Mouse (Mus musculus): ENCODE results near the gene Zfp276. TPM values are rescaled to one million over a fixed set of nuclear protein-coding genes. Genes with fewer than 3 reads are reported as not detected.
"Not testable (repeated sequence)": the region's sequence is repeated elsewhere in the genome, so short reads cannot be mapped to it uniquely, and the experiment has no call there.

Gene Zfp276
- total RNA-seq, 1 experiment: 14.8 TPM

DNA sequence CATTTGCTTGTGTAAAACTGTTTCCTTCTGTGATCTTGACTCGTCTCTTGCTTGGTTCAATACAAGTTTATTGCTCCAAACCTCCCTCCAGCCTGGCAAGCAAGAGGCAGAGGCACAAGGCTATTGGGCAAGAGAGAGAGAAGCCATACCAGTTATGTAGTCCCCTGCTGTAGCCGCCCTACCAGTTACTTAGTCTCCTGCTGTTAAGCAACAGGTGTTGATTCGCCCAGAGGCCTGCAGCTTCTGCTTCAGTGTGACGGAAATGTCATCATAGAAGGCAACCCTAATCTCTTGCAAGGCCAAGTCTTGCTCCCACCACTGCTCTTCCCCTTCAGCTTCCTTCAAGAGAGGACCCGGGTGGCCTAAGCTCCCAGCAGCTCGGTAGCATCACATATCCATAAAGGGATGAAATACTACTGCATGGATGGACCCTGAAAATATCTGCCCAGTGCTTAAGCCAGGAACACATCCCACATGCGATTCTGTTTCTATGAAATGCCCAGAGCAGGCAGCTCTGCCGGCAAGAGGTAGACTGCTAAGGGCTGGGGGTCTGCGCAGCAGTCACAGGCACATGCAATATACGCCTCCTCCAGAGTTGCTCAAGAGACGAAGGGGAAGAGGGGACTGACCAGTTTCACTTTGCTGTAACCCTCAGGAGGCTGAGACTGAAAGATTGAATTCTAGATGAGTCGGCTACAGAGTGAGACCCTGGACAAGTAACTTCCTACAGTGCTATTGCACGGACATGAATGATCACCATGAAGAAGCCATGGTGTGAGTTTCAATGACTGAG is 26.5 kb downstream of the Zfp276 start:
- in situ Hi-C loops (cut with MboI; ENCODE audit: low sequenced_read_pairs in 2 of 2, unreplicated experiment in 2 of 2): no loop called here
- no peak for DNase-seq (ENCODE audit: low read depth, low spot score)

GRCm38 (mm10) chr8:123282994-123283393 is 29.0 kb downstream of the Zfp276 start:
- H3K9me3 ChIP-seq (ENCODE audit: control insufficient read depth, insufficient read depth, low read depth, low read length); in situ Hi-C loops (cut with MboI; ENCODE audit: low sequenced_read_pairs in 2 of 2, unreplicated experiment in 2 of 2); H3K27ac ChIP-seq (ENCODE audit: insufficient read depth, low read depth, low read length, poor library complexity, severe bottlenecking); DNase-seq (ENCODE audit: low read depth, low spot score); H3K9ac ChIP-seq (ENCODE audit: insufficient read depth, low read depth, low read length, poor library complexity, severe bottlenecking); H3K4me1 ChIP-seq (ENCODE audit: control insufficient read depth in 2 of 2, insufficient read depth in 2 of 2, low read length in 2 of 2, poor library complexity in 1 of 2); H3K4me3 ChIP-seq (ENCODE audit: insufficient read depth in 1 of 2, low read depth in 1 of 2, low read length in 2 of 2, poor library complexity in 1 of 2, severe bottlenecking in 1 of 2): not testable (repeated sequence)
- H3K36me3 ChIP-seq (ENCODE audit: control insufficient read depth, insufficient read depth, low read length, poor library complexity, severe bottlenecking): peaks cover 27% of the 10 kb centered on the region; the same call in 1 of the 2 replicates

More for the DNA sequence above, 26.5 kb downstream of the Zfp276 start:
- Histone ChIP-seq H3K36me3 (ENCODE audit: control insufficient read depth, insufficient read depth, low read length, poor library complexity, severe bottlenecking) (peaks cover 29% of the 10 kb centered on the region; the same call in 1 of the 2 replicates), H3K4me1 (ENCODE audit: control insufficient read depth in 2 of 2, insufficient read depth in 2 of 2, low read length in 2 of 2, poor library complexity in 1 of 2) (no peaks in the 10 kb centered on the region), H3K4me3 (ENCODE audit: insufficient read depth in 1 of 2, low read depth in 1 of 2, low read length in 2 of 2, poor library complexity in 1 of 2, severe bottlenecking in 1 of 2) (no peak overlapping the region), H3K27ac (ENCODE audit: insufficient read depth, low read depth, low read length, poor library complexity, severe bottlenecking) (no peak overlapping the region), H3K9ac (ENCODE audit: insufficient read depth, low read depth, low read length, poor library complexity, severe bottlenecking) (no peak overlapping the region), H3K9me3 (ENCODE audit: control insufficient read depth, insufficient read depth, low read depth, low read length) (no peaks in the 10 kb centered on the region)
- no peak for TF ChIP-seq ZC3H11A (IDR thresholded peaks at IDR 0.05; ENCODE audit: borderline replicate concordance, low read depth, low read length)

- no peak for DNase-seq (ENCODE audit: low read depth, low spot score)
- in situ Hi-C loops (cut with MboI; ENCODE audit: low sequenced_read_pairs in 2 of 2, unreplicated experiment in 2 of 2): no loop called here
- no peak overlapping the region for H3K9ac ChIP-seq (ENCODE audit: insufficient read depth, low read depth, low read length, poor library complexity, severe bottlenecking)
- TF ChIP-seq HCFC1 (IDR thresholded peaks at IDR 0.05; ENCODE audit: borderline replicate concordance, insufficient read depth, low read length) (no peak), ZNF384 (IDR thresholded peaks at IDR 0.05; ENCODE audit: low read depth, low read length) (no peak), ZC3H11A (IDR thresholded peaks at IDR 0.05; ENCODE audit: borderline replicate concordance, low read depth, low read length) (no peak)
- no peak overlapping the region for H3K27ac ChIP-seq (ENCODE audit: insufficient read depth, low read depth, low read length, poor library complexity, severe bottlenecking)
- peaks cover 25% of the 10 kb centered on the region for H3K36me3 ChIP-seq (ENCODE audit: control insufficient read depth, insufficient read depth, low read length, poor library complexity, severe bottlenecking)
- no peaks in the 10 kb centered on the region for H3K9me3 ChIP-seq (ENCODE audit: control insufficient read depth, insufficient read depth, low read depth, low read length)
- H3K4me1 ChIP-seq (ENCODE audit: control insufficient read depth in 2 of 2, insufficient read depth in 2 of 2, low read length in 2 of 2, poor library complexity in 1 of 2): no peaks in the 10 kb centered on the region
- no peak overlapping the region for H3K4me3 ChIP-seq (ENCODE audit: insufficient read depth in 1 of 2, low read depth in 1 of 2, low read length in 2 of 2, poor library complexity in 1 of 2, severe bottlenecking in 1 of 2)
These were observed 30.0 kb downstream of the Zfp276 start for GRCm38 (mm10) chr8:123283991-123284390.

DNA sequence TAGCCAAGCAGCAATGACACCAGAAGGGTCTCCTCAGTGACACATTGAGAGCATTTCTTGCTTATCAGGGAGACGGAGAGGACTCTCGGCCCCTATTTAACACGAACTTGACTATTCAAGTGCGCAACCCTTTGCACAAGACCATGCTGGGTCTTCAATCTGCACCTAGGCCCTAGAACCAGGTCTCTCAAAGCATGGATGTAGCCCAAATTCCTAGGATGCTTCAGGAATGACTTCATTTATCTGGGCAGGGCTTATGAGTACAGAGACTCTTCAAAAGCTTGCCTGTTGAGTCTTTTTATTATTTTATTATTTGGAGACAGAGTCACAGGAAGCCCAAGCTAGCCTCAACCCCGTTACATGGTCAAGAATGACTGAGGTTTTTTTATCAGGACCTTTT is 30.5 kb downstream of the Zfp276 start:
- in situ Hi-C loops (cut with MboI; ENCODE audit: low sequenced_read_pairs in 2 of 2, unreplicated experiment in 2 of 2): no loop called here
- H3K36me3 ChIP-seq (ENCODE audit: control insufficient read depth, insufficient read depth, low read length, poor library complexity, severe bottlenecking): peaks cover 27% of the 10 kb centered on the region
- no peak for TF ChIP-seq CHD2 (IDR thresholded peaks at IDR 0.05; ENCODE audit: low read depth, low read length)
- TF ChIP-seq MAFK (IDR thresholded peaks at IDR 0.05; ENCODE audit: insufficient read depth, low read depth, low read length): no peak
- TF ChIP-seq ZNF384 (IDR thresholded peaks at IDR 0.05; ENCODE audit: low read depth, low read length): no peak
- TF ChIP-seq HCFC1 (IDR thresholded peaks at IDR 0.05; ENCODE audit: borderline replicate concordance, insufficient read depth, low read length): no peak
- no peak for TF ChIP-seq ZC3H11A (IDR thresholded peaks at IDR 0.05; ENCODE audit: borderline replicate concordance, low read depth, low read length)
- H3K4me1 ChIP-seq (ENCODE audit: control insufficient read depth in 2 of 2, insufficient read depth in 2 of 2, low read length in 2 of 2, poor library complexity in 1 of 2): no peaks in the 10 kb centered on the region
- H3K9me3 ChIP-seq (ENCODE audit: control insufficient read depth, insufficient read depth, low read depth, low read length): no peaks in the 10 kb centered on the region
- DNase-seq (ENCODE audit: low read depth, low spot score): no peak
- H3K9ac ChIP-seq (ENCODE audit: insufficient read depth, low read depth, low read length, poor library complexity, severe bottlenecking): no peak overlapping the region
- no peak overlapping the region for H3K4me3 ChIP-seq (ENCODE audit: insufficient read depth in 1 of 2, low read depth in 1 of 2, low read length in 2 of 2, poor library complexity in 1 of 2, severe bottlenecking in 1 of 2)
- no peak overlapping the region for H3K27ac ChIP-seq (ENCODE audit: insufficient read depth, low read depth, low read length, poor library complexity, severe bottlenecking)

DNA sequence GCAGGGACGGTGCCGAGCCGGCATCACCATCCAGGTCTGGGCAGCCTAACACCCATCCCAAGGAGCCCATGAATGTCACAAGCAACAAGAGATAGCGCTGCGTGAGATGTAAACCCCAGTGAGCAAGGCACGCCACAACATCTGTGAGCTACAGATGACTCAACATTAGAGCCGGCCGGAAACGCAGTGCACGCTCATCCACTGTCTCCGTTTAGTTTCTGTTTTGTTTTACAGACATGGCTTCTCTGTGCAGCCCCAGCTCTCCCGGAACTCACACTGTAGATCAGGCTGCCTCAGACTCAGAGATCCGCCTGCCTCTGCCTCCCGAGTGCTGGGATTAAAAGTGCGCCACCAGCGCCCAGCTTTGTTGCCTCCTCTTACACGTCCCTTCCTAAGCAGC is 33.4 kb downstream of the Zfp276 start:
- no peaks in the 10 kb centered on the region for H3K4me1 ChIP-seq (ENCODE audit: control insufficient read depth in 2 of 2, insufficient read depth in 2 of 2, low read length in 2 of 2, poor library complexity in 1 of 2)

More for the DNA sequence above, 33.4 kb downstream of the Zfp276 start:
- TF ChIP-seq ZC3H11A (IDR thresholded peaks at IDR 0.05; ENCODE audit: borderline replicate concordance, low read depth, low read length): no peak
- no peak for TF ChIP-seq CHD2 (IDR thresholded peaks at IDR 0.05; ENCODE audit: low read depth, low read length)
- TF ChIP-seq HCFC1 (IDR thresholded peaks at IDR 0.05; ENCODE audit: borderline replicate concordance, insufficient read depth, low read length): no peak
- Histone ChIP-seq H3K27ac (ENCODE audit: insufficient read depth, low read depth, low read length, poor library complexity, severe bottlenecking) (no peak overlapping the region), H3K36me3 (ENCODE audit: control insufficient read depth, insufficient read depth, low read length, poor library complexity, severe bottlenecking) (peaks cover 22% of the 10 kb centered on the region), H3K9me3 (ENCODE audit: control insufficient read depth, insufficient read depth, low read depth, low read length) (no peaks in the 10 kb centered on the region), H3K4me3 (ENCODE audit: insufficient read depth in 1 of 2, low read depth in 1 of 2, low read length in 2 of 2, poor library complexity in 1 of 2, severe bottlenecking in 1 of 2) (no peak overlapping the region), H3K9ac (ENCODE audit: insufficient read depth, low read depth, low read length, poor library complexity, severe bottlenecking) (no peak overlapping the region)
- in situ Hi-C loops (cut with MboI; ENCODE audit: low sequenced_read_pairs in 2 of 2, unreplicated experiment in 2 of 2): no loop called here
- DNase-seq (ENCODE audit: low read depth, low spot score): no peak
